Mouse (Mus musculus): ENCODE data around the gene Mpzl2. TPM values are rescaled to one million over a fixed set of nuclear protein-coding genes. Genes with fewer than 3 reads are reported as not detected.
"Not testable (repeated sequence)": the region's sequence is repeated elsewhere in the genome, so short reads cannot be mapped to it uniquely, and the experiment has no call there.

Mpzl2 gene
- polyA plus RNA-seq, 1 experiment, result 58.9 TPM

GRCm38 (mm10) chr9:45034526-45034925, 5.1 kb upstream of the Mpzl2 start:
- Histone ChIP-seq H3K4me1 (ENCODE audit: control insufficient read depth, insufficient read depth, low read length) (no peaks in the 10 kb centered on the region), H3K4me3 (ENCODE audit: low read depth, low read length) (no peak overlapping the region), H3K9me3 (replicated peaks; ENCODE audit: control insufficient read depth, insufficient read depth, low read length, poor library complexity, severe bottlenecking) (no peaks in the 10 kb centered on the region), H3K27ac (ENCODE audit: insufficient read depth, low read length) (no peak overlapping the region), H3K36me3 (ENCODE audit: control insufficient read depth, insufficient read depth, low read length, poor library complexity, severe bottlenecking) (no peaks in the 10 kb centered on the region), H3K27me3 (ENCODE audit: control insufficient read depth, insufficient read depth, low read length, poor library complexity, severe bottlenecking) (no peaks in the 10 kb centered on the region), H3K9ac (ENCODE audit: low read depth, poor library complexity, severe bottlenecking) (no peak overlapping the region)
- TF ChIP-seq CTCF (IDR thresholded peaks at IDR 0.05; ENCODE audit: low read depth, low read length) (no peak), POLR2A (IDR thresholded peaks at IDR 0.05; ENCODE audit: insufficient read depth, low read length) (no peak)

DNA sequence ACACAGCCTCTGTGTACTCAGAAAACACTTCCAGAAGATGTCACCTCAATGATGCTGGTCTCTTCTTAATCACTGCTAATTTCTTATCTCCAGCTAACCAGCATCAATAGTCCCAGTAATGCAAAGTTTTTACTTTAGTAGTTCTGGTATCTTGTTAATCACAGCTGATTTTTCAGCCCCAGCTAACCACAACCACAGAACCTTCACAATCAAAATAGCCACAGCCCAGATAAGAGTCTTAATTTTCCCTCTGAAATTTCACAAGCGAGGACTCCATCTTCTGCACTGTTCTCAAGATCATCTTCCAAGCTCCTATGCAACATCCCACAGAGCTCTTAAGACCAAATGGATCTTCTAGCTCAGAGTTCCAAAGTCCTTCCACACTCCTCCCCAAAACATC, 1.8 kb upstream of the Mpzl2 start:
- H3K9me3 ChIP-seq (replicated peaks; ENCODE audit: control insufficient read depth, insufficient read depth, low read length, poor library complexity, severe bottlenecking); H3K9ac ChIP-seq (ENCODE audit: low read depth, poor library complexity, severe bottlenecking); H3K36me3 ChIP-seq (ENCODE audit: control insufficient read depth, insufficient read depth, low read length, poor library complexity, severe bottlenecking); H3K4me3 ChIP-seq (ENCODE audit: low read depth, low read length); H3K27me3 ChIP-seq (ENCODE audit: control insufficient read depth, insufficient read depth, low read length, poor library complexity, severe bottlenecking); H3K4me1 ChIP-seq (ENCODE audit: control insufficient read depth, insufficient read depth, low read length); H3K27ac ChIP-seq (ENCODE audit: insufficient read depth, low read length): not testable (repeated sequence)

GRCm38 (mm10) chr9:45040066-45040845, 657 bp downstream of the Mpzl2 start:
- Histone ChIP-seq H3K4me3 (ENCODE audit: low read depth, low read length) (peak overlapping the region; percentile 12; the same call in 1 of the 2 replicates), H3K27me3 (ENCODE audit: control insufficient read depth, insufficient read depth, low read length, poor library complexity, severe bottlenecking) (no peaks in the 10 kb centered on the region), H3K9me3 (replicated peaks; ENCODE audit: control insufficient read depth, insufficient read depth, low read length, poor library complexity, severe bottlenecking) (no peaks in the 10 kb centered on the region), H3K4me1 (ENCODE audit: control insufficient read depth, insufficient read depth, low read length) (no peaks in the 10 kb centered on the region), H3K36me3 (ENCODE audit: control insufficient read depth, insufficient read depth, low read length, poor library complexity, severe bottlenecking) (peaks cover 5% of the 10 kb centered on the region; the same call in 1 of the 2 replicates), H3K9ac (ENCODE audit: low read depth, poor library complexity, severe bottlenecking) (peak overlapping the region; percentile 72), H3K27ac (ENCODE audit: insufficient read depth, low read length) (no peak overlapping the region)
- TF ChIP-seq POLR2A (IDR thresholded peaks at IDR 0.05; ENCODE audit: insufficient read depth, low read length), result no peak
- TF ChIP-seq EP300 (IDR thresholded peaks at IDR 0.05; ENCODE audit: insufficient read depth, low read depth, low read length), result no peak
- TF ChIP-seq CTCF (IDR thresholded peaks at IDR 0.05; ENCODE audit: low read depth, low read length), result no peak

GRCm38 (mm10) chr9:45041131-45041838, 1.7 kb downstream of the Mpzl2 start:
- Histone ChIP-seq H3K27me3 (ENCODE audit: control insufficient read depth, insufficient read depth, low read length, poor library complexity, severe bottlenecking) (no peaks in the 10 kb centered on the region), H3K4me3 (ENCODE audit: low read depth, low read length) (no peak overlapping the region), H3K27ac (ENCODE audit: insufficient read depth, low read length) (peak overlapping the region; percentile 85), H3K9me3 (replicated peaks; ENCODE audit: control insufficient read depth, insufficient read depth, low read length, poor library complexity, severe bottlenecking) (no peaks in the 10 kb centered on the region), H3K36me3 (ENCODE audit: control insufficient read depth, insufficient read depth, low read length, poor library complexity, severe bottlenecking) (peaks cover 6% of the 10 kb centered on the region; the same call in 1 of the 2 replicates), H3K9ac (ENCODE audit: low read depth, poor library complexity, severe bottlenecking) (peak overlapping the region; percentile 72), H3K4me1 (ENCODE audit: control insufficient read depth, insufficient read depth, low read length) (no peaks in the 10 kb centered on the region)
- no peak for TF ChIP-seq CTCF (IDR thresholded peaks at IDR 0.05; ENCODE audit: low read depth, low read length)
- no peak for TF ChIP-seq POLR2A (IDR thresholded peaks at IDR 0.05; ENCODE audit: insufficient read depth, low read length)
- TF ChIP-seq EP300 (IDR thresholded peaks at IDR 0.05; ENCODE audit: insufficient read depth, low read depth, low read length), result no peak

DNA sequence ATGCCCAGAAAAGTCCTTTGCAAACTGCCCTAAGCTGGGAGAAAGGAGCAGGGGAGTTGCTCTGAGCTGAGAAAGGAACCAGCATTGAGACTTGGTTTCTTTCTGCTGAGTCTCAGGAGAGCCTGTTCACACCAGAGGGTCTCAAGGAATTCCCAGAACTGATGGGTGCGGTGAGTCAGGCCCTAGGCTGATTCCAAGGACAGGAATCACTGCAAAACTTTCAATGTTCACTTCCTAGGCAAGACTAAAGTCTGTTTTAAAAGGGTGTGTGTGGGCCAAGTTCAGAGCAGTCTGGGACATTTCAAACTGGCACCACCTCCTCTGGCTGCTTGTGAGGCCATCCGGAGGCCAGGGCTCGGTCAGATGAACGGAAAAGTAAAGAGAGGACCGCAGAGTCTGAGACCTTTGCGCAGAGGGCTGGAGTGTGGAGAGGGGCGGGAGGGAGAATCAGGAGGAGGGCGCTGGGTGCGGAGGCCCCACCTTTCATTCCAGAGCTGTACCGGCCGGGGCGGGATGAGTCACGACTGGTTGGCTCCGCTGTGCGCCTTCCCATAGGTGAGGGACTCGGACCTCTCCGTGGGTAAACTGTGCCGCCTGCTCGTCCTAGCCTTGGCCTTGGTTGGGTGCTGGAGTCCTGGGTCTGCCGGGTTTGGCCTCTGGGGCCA, 2.6 kb downstream of the Mpzl2 start:
- Histone ChIP-seq H3K27me3 (ENCODE audit: control insufficient read depth, insufficient read depth, low read length, poor library complexity, severe bottlenecking) (no peaks in the 10 kb centered on the region), H3K4me1 (ENCODE audit: control insufficient read depth, insufficient read depth, low read length) (no peaks in the 10 kb centered on the region), H3K9me3 (replicated peaks; ENCODE audit: control insufficient read depth, insufficient read depth, low read length, poor library complexity, severe bottlenecking) (no peaks in the 10 kb centered on the region), H3K4me3 (ENCODE audit: low read depth, low read length) (peak overlapping the region; percentile 66), H3K9ac (ENCODE audit: low read depth, poor library complexity, severe bottlenecking) (peak overlapping the region; percentile 67), H3K36me3 (ENCODE audit: control insufficient read depth, insufficient read depth, low read length, poor library complexity, severe bottlenecking) (peaks cover 8% of the 10 kb centered on the region; the same call in 1 of the 2 replicates), H3K27ac (ENCODE audit: insufficient read depth, low read length) (peak overlapping the region; percentile 85)
- TF ChIP-seq POLR2A (IDR thresholded peaks at IDR 0.05; ENCODE audit: insufficient read depth, low read length) (peak; percentile 50), EP300 (IDR thresholded peaks at IDR 0.05; ENCODE audit: insufficient read depth, low read depth, low read length) (0 out of 2 replicates have a peak, but pooled peaks have one; percentile 24), CTCF (IDR thresholded peaks at IDR 0.05; ENCODE audit: low read depth, low read length) (no peak)
